Mouse (Mus musculus): ENCODE measurements around the gene Cyp2j13.
A peak's percentile ranks its signal among the peaks of the same experiment; 100 is the strongest.
"Not testable (repeated sequence)": the region's sequence is repeated elsewhere in the genome, so short reads cannot be mapped to it uniquely, and the experiment has no call there.

The Cyp2j13 gene

GRCm38 (mm10) chr4:96077261-96078125 is at the start of gene Cyp2j13:
TSS of gene Cyp2j13 (minus strand) at chr4:96077546.
- DNase-seq (ENCODE audit: low read depth) = no peak

GRCm38 (mm10) chr4:96096841-96097240 is 19.5 kb upstream of the Cyp2j13 start:
- DNase-seq (ENCODE audit: low read depth) = no peak

- peak; percentile 1 for DNase-seq (ENCODE audit: low read depth)
Observed at GRCm38 (mm10) chr4:96091869-96092268, 14.5 kb upstream of the Cyp2j13 start.

DNA sequence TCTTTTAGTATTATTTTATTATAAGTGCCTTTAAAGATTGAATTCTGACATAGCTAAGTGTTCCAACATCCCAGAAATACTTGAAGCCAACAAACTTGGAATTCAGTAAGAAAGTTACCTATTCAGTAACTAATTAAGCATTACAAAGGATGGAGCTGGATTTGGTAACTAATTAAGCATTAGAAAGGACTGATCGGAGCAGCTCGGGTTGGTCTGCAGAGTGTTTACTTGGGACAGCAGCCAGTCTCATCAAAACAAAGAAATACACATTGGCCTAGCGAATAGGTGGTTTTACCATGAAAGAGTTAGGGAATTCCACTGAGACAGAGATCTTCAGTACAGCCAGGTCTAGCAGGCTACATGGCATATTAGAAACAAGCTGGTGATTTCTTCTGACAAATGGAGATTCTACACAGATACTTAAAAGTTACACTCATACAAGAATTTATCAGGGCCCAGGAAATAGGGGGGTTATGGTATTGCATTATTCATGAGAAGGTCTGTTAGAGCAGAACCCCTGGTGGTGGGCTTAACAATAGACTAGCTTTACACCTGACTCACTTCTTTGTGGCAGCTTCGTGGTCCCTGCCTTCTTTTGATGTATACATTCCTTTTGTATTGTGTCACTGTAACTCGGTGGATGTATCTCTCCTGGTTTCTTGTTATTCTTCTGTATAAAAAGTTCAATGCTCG is 12.2 kb upstream of the Cyp2j13 start:
- DNase-seq (ENCODE audit: low read depth) = not testable (repeated sequence)

GRCm38 (mm10) chr4:96078308-96078707 is 962 bp upstream of the Cyp2j13 start:
- DNase-seq (ENCODE audit: low read depth) = no peak

GRCm38 (mm10) chr4:96062045-96062444 is 15.3 kb downstream of the Cyp2j13 start:
- DNase-seq (ENCODE audit: low read depth) = no peak

DNA sequence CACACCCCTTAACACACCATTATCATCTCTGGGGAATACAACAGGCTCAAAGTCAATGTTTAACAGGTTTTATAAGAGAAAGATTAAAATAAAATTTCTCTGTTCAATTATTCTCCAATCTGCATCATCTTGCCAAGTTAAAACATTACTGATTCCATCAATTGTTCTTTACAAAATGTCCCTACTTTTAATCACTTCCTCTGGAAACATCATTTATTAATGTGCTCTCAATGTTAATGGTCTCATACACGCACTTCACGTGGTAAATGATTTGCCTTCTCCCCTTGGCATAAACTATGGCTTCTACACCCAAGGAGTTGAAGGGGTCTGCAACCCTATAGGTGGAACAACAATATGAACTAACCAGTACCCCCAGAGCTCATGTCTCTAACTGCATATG is 17.2 kb downstream of the Cyp2j13 start:
- no peak for DNase-seq (ENCODE audit: low read depth)

GRCm38 (mm10) chr4:96028412-96028811 is 48.9 kb downstream of the Cyp2j13 start:
- no peak for DNase-seq (ENCODE audit: low read depth)

DNA sequence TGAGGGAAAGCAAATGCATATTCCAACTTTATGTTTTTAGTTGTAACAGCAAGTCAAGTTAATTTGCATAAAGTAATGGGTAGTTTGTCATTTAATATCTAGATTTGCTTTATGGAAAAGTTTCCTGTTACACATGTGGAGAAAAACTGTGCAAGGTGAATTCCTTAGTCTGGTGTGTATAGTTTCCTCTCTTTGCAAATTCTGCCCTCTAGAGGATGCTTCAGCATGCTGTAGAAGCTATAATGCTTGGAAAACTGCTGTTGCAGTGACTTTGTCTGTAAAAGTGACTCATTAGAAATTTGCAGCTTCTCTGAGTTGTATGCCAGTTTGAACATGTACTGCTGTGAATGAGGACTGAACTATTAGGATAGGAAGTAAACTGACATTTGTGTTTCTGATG is 54.5 kb downstream of the Cyp2j13 start:
- peak; percentile 62 for DNase-seq (ENCODE audit: low read depth)

DNA sequence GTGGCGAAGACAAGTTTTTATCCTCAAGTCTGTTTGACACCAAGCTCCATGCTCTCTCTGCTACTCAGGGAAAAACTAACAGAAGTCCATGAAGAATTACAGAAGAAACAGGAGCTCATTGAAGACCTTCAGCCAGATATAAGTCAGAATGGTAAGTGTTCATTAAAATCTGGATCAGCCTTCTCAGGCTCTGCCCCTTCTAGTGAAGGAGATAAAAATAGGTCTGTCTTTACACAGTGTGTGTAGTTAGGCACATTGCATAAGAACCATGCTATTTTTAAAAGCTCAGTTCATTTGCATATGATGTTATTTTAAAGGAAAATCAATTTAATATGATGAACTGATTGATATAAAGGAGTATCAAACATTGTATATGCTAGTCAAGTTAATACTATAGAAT is 60.5 kb downstream of the Cyp2j13 start:
- DNase-seq (ENCODE audit: low read depth) = no peak

GRCm38 (mm10) chr4:95982221-95982620 is 95.1 kb downstream of the Cyp2j13 start:
- DNase-seq (ENCODE audit: low read depth) = not testable (repeated sequence)
